In genomic region chr5:148909057-148909395, GRCm38 (mm10) we compare ENCODE assay signal across 8 mouse cellular contexts. TPM values are rescaled to one million over a fixed set of nuclear protein-coding genes. Genes with fewer than 3 reads are reported as not detected.
DNase-seq lines count a peak whose midpoint lies in the region; TF ChIP-seq lines count a peak whose summit lies in the region.

No protein-coding gene starts in this region.

- H3K27ac ChIP-seq in gastrocnemius, adult 2 months = peak overlapping the region; percentile 10; the same call in 1 of the 2 replicates
- H3K27ac ChIP-seq in olfactory bulb, adult 2 months (ENCODE audit: insufficient read depth, low read depth, low read length) = no peak overlapping the region

- WGBS in olfactory bulb, adult 2 months = 24% methylated on average over 7 of the region's 7 CpGs

- intact Hi-C loops in gastrocnemius, adult 2 months (cut with DNase I) = loop anchor here (10.0 kb wide), 1 partner anchor 136 kb away; no protein-coding TSS in a partner anchor

- no peak overlapping the region for H3K4me3 ChIP-seq in gastrocnemius, adult 2 months
- no peak overlapping the region for H3K4me3 ChIP-seq in olfactory bulb, adult 2 months (ENCODE audit: insufficient read depth, low read depth, low read length)

- TF ChIP-seq CTCF in gastrocnemius, adult 2 months (IDR thresholded peaks at IDR 0.05) = no peak; the same call in 1 of the 2 replicates
- 0 out of 2 replicates have a peak, but pooled peaks have one; percentile 4 for TF ChIP-seq CTCF in olfactory bulb, adult 2 months (IDR thresholded peaks at IDR 0.05; ENCODE audit: insufficient read depth, low read depth, low read length)

- TF ChIP-seq POLR2A in olfactory bulb, adult 2 months (IDR thresholded peaks at IDR 0.05; ENCODE audit: insufficient read depth, low read depth, low read length) = no peak

- no peak for DNase-seq in gastrocnemius, adult 2 months
- no peak for DNase-seq in gastrocnemius, adult 18-20 months (ENCODE audit: low spot score)
- peak; percentile 23 for DNase-seq in thymus, postnatal 14 days
- no peak for DNase-seq in thymus, postnatal 36 days
- peak; percentile 24 to 37 for DNase-seq in layer of hippocampus, postnatal 14 days (ENCODE audit: low spot score in 2 of 2)
- no peak for DNase-seq in urinary bladder, adult 2 months (ENCODE audit: low spot score)
- DNase-seq in embryo, embryonic 10.5 days (ENCODE audit: low spot score) = no peak

- H3K4me1 ChIP-seq in olfactory bulb, adult 2 months (ENCODE audit: control insufficient read depth, insufficient read depth, low read length) = peaks cover 22% of the 10 kb centered on the region

RNA-seq across cellular contexts. Expression of gene Katnal1, which starts 20.1 kb away (rescaled TPM):
- total RNA-seq in gastrocnemius, adult 2 months (2021) = 1 to 10 TPM; 4.2 to 5.6 TPM
- 1 to 10 TPM; 4.5 to 6.0 TPM for total RNA-seq in gastrocnemius, adult 18-20 months (2021)
- 10 to 100 TPM; 51.0 to 52.2 TPM for total RNA-seq in layer of hippocampus, postnatal 14 days (2021)
- not detected in 2 replicates for polyA plus RNA-seq in olfactory bulb, adult 2 months (2012; ENCODE audit: insufficient read depth, insufficient read length, low replicate concordance, missing spikeins)
- 6.3 and 7.8 TPM in 2 replicates for polyA plus RNA-seq in urinary bladder, adult 2 months (2012; rRNA removed)

Comparison
In these comparisons a context has a peak if more than half of its experiments do, and no peak if none do; other contexts are left out.
1. DNase-seq: peak in thymus, postnatal 14 days (single experiment) and layer of hippocampus, postnatal 14 days (2 of 2); none in gastrocnemius, adult 2 months (single experiment), gastrocnemius, adult 18-20 months (single experiment), thymus, postnatal 36 days (0 of 2), urinary bladder, adult 2 months (single experiment) and embryo, embryonic 10.5 days (single experiment).
2. RNA of gene Katnal1, which starts 20.1 kb away (total RNA-seq): 51.0 to 52.2 TPM in layer of hippocampus, postnatal 14 days; 4.5 to 6.0 TPM in gastrocnemius, adult 18-20 months and 4.2 to 5.6 TPM in gastrocnemius, adult 2 months; every median in the first group is over 4 times any median in the second.